Mouse (Mus musculus) layer of hippocampus, postnatal 25 days (tissue): Measurements from ENCODE around the gene Zfp607b. TPM values are rescaled to one million over a fixed set of nuclear protein-coding genes. Genes with fewer than 3 reads are reported as not detected.

ENCODE experiments used
- DNase-seq, 2 experiments: peaks; one replicate each; pipeline ENCODE4 v3.0.0; 2022; ENCODE audit warnings: mixed read lengths in 2 of 2, low spot score in 1 of 2; ENCODE audit errors: extremely low spot score in 1 of 2
- total RNA-seq, 2 experiments: library from RNA; stranded (reverse); gene quantifications; 2 replicates each; pipeline ENCODE4 v1.2.3; 2021

Gene Zfp607b
- 1 to 10 TPM; 7.9 to 9.0 TPM for total RNA-seq

DNA sequence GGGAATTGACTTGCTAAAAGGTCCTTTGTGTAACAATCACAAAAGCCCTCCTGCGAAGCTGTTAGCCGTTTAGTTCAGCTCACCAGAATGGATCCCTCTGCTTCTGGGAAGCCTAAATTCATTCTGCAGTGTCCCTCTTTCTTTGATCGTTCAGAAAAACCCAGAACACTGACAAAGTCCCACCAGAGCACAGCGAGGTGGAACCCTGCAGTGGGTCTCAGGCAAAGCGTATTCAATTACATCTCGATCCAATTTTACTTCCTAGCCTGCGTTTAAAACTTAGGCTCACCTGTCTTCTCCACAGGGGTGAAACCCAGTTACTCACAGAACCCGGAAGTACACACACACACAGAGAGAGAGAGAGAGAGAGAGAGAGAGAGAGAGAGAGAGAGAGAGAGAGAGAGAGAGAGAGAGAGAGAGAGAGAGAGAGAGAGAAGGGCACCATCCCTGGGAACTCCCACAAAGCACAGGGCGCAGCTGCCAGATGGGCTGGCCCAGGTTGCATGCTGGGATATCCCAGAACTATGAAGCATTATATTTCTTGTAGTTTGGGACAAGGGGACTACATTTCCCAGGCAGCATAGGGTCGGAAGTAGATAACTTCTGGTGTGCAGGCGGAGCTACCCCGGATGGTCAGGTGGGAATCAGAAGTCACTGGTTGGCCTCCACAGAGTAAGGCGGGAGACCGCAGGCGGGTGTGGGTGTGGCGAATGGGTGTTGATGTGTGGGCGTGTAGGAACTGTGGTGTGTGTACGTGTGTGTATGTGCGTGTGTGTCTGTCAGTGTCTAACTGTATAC is at the start of gene Zfp607b:
Gene Zfp607b, plus strand, starts transcription at position 526 of the 798 bp plus-strand sequence.
- peak; percentile 70 to 75 for DNase-seq

DNA sequence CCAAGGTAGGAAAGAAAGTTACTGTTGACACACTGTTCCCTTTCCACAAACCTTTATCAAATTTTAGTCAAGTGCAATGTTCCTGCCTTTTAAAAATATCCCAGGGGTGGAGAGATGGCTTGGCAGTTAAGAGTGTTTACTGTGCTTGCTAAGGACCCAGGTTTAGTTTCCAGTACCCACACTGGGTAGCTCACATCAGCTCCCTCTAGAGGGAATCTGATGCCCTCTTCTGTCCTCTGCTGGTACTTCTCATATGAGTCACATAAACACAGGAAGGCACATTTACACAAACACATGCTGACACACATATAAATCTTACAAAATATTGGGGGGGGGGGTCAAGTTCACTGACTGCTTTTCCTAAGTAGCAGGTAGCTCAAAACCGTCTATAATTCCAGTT is 44.7 kb upstream of the Zfp607b start:
- no peak for DNase-seq

DNA sequence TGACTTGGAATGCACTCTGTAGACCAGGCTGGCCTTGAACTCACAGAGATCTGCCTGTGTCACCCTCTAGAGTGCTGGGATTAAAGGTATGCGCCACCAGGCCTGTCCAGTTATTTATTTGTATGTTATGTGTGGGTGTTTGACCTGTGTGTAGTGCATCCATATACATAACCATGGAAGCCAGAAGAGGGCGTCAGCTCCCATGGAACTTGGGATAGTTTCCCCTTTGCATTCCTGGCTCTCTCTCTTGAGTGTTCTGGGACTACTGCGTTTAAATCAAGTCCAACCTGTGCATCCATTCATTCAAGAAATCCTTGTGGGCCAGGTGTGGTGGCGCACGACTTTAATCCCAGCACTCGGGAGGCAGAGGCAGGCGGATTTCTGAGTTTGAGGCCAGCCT is 42.6 kb upstream of the Zfp607b start:
- DNase-seq = no peak

DNA sequence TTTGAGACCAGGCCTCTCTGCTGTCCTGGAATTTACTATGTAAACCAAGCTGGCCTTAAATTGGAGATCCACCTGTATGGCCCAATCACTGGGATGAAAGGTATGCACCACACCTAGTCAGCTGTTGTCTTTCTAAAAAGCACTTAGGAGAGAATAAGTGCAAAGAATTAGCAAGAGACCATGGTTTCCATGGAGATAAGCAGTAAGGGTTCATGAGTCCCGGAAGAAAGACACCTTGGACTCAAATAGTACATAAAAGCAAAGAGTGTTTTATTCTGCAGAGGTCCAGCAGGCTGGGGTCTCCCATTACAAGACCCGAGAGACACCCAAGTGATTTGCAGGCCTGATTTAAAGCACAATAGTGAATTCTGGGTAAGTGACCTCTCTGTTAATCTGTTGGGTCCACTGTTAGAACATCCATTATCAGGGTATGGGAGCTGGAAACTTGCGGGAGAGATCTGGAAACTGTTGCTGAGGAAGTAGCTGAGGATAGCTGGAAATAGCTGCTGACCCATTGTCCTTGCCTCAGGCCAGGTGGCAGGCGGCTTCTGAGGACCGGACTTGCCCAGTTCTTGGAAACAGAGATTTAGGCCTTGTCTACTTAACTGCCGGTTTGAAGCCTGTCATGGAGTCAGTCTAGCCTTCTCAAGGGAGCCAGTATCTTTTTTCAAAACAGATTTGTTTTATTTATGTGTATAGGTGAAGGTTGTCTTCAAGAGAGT is 41.7 kb upstream of the Zfp607b start:
- no peak for DNase-seq

DNA sequence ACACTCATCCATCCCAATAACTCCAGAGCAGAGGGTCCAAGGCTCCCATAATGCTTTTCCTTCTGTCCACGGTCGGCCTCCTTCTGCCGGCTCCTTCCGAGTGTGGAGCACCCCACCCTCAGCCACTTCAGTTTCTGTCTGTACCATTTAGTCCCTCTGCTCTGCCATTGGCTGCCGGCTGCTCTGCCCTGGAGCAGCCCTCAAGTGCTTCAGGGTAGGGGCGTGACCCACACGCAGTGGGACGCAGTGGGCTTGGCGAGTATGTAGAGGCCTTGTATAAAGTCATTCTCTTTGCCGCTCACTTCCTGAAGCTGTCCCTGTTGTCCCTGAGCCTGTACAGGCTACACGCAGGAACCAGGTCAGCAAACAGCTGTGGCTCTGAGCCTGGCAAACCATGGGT is 39.4 kb upstream of the Zfp607b start:
- DNase-seq = no peak

DNA sequence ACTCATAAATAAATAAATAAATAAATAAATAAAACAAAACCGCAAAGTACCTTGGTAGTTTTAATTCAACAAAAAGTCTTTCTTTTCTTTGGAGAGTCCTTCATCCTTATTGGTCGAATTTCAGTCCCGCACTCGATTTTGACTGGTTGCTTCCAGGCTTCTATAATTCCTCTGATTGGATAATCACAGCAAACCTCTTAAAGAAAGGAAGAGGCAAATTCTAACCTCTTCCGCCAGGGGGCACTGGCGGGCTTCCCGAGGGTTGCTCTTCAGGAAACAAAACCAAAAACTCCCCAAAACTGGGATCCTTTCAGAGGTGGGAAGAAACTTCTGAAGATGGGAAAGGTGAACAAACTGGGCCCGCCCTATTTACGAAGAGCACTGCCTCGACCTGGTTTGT is 38.2 kb upstream of the Zfp607b start:
- DNase-seq = peak; percentile 51 to 77

DNA sequence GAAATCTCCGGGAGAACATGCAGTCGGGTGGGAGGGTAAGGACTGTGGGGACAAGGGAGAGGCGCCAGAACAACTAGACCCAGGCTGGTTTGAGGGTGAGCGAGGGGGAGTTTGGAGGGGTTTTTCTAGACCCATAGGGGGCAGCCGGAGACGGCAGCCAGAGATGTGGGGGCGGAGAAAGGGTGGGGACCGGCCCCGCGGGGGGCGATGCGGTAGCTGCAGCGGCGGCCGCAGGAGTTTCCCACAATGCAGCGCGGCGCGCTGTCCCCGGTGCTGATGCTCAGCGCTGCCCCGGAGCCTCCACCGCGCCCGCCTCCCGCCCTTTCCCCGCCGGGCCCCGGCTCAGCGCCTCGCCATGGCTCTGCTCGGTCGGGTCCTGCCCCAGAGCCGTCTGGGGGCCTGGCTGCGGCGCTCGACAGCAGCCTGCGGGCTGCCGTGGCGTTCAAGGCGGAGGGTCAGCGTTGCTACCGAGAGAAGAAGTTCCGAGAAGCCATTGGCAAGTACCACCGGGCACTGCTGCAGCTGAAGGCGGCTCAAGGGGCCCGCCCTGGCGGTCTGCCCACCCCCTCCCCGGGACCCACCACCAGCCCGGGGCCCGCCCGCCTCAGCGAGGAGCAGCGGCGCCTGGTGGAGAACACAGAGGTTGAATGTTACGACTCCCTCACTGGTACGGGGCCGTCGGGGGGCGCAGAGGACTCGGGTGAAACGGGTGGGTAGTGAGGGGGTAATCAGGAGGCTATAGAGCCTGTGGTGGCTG is 35.3 kb upstream of the Zfp607b start, which contains the start of gene Ttc9b:
Gene Ttc9b, plus strand, starts transcription at position 235 of the 757 bp plus-strand sequence.
- DNase-seq = peak; percentile 65 to 76

DNA sequence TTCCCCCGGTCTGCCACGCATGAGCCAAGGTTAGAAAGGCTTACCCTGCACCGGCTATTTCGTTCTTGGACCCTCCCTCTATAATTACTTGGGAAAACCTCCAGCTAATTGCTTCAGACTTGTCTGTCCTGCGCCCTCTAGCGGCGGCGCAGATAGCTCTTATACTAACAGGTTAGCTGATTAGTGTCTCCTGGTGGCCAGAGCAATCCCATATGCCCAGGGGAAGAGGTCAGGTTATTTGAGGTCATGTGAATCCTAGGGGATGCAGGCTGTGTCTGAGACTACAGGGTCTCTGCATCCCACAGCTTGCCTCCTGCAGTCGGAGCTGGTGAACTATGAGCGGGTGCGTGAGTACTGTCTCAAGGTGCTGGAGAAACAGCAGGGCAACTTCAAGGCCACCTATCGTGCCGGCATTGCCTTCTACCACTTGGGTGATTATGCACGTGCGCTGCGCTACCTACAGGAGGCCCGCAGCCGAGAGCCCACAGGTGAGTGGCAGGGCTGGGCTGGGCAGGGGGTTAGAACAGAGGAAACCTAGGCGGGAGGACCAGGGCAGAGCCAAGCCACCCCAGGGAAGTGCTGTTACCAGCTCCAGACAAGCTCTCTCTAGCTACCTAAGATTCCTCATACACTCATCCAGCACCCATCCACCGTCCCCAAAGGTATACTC is 34.4 kb upstream of the Zfp607b start:
- peak; percentile 55 to 64 for DNase-seq

DNA sequence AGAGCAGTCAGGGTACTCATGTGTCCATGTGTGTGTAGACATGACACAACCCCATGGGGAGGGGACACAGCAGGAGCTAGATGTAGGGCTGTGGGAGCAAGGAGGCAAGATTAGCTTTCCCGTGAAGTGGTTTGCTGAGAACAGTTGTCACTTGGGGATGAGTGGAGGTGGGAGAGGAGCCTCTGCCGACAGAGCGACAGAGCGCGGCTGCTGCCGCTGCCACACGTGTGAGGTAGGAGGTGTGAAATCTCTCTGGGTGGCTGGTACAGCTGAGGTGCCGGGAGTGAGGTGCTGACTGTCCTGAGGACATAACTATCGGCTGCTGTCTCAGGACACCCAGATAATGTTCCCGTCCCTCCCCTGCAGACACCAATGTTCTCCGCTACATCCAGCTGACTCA is 33.6 kb upstream of the Zfp607b start:
- DNase-seq = no peak

DNA sequence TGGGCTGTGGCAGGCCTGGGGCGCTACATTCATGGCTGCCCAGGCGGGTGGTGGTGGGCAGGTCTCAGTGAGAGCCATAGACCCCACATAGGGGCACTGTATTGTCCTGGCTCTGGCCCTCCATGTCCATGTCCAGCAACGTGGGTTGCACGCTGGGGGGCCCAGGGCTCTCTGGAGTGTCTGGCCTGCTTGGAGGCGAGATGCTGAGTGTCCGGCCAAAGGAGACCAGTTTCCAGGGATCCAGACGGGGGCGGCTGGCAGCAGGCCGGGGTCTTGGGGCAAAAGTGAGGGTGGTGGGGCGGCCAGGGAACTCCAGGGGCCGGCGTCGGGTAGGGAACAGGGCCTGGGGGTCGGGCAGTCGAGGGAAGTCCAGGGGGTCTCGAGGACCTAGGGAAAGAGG is 32.5 kb upstream of the Zfp607b start:
- DNase-seq = no peak

DNA sequence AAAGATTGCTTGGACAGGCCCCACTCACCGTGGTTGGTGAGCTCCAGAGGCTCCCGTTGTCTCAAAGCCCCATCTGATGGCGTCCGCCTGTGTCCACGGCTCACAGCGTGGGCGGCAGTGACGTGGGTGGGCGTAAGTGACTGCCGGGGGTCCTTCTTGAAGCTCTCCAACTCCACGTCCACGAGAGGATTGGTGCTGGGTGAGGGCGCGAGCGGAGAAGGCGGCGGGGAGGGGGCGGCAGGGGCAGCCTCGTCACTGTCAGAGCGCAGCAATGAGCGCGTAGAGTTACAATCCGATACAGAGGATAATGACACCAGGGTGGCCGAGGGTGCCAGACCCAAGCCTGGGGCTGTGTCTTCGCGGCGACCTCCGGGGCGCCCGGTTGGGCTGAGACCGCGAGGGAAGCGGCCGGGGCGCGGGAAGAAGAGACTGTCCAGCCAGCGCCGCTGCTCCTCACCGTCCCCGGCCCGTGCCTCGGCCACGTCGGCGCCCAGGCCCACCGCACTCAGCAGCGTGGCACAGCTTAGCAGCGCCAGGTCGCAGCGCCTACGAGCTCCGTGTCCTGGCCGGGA is 31.2 kb upstream of the Zfp607b start:
- no peak for DNase-seq

DNA sequence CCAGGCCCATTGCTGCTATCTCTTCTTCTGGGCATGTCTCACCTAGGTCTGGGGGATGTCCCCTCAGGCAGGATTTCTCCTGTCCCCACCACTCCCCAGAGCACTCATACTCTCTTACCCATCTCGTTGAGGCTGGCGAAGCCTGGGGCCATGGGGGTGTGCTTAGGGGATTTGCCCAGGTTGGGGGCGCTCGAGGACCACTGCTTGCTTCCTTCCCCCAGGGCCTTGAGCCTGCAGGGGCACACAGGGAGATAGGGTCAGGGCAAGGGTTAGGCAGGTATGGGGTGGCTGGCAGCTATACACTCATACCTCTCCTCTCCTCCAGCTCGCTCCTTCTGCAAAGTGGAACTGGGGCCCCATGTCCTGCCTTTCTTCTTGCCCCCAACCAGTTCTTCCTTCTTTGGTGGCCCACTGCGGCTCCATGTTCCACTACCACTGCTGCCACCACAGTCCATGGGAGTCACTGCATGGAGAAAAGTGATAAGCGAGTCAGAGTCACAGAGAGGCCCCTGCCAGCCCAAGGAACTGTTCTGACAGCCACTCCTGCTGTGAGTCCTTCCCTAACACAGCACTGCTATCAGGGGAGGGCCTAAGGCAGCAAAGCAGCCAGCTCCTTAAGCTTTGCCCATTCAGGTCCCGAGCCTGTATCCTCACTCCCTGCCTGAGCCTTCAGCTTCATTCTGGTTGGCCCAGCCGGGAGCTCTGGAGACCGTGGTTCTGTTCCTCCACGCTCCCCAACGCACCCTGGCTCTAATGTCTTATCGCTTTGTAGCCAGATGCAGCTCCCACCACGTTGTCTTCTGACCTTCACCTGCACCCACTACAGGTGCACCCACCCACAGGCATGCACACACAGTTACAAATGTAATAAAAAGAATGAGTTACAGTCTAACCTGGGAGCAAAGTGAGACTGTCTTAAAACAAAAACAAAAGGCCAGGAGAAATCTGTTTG is 30.2 kb upstream of the Zfp607b start:
- DNase-seq = no peak

DNA sequence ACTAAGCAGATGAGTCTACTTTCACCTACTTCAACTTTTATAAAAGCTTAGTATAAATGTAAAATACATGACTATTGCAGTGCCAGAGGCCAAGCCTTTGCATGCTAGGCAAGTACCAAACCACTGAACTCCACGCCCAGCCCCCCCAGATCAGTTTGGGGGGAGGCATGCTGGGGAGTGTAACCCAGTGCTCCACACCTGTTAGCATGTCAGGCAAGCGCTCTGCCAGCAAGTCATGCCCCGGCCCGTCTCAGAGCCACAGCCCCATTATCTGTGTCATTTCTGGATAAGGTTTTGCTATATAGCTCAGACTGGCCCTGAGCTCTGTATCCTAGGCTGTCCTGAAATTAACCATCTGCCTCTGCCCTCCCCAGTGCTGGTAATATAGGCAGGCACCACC is 27.1 kb upstream of the Zfp607b start:
- DNase-seq = no peak

DNA sequence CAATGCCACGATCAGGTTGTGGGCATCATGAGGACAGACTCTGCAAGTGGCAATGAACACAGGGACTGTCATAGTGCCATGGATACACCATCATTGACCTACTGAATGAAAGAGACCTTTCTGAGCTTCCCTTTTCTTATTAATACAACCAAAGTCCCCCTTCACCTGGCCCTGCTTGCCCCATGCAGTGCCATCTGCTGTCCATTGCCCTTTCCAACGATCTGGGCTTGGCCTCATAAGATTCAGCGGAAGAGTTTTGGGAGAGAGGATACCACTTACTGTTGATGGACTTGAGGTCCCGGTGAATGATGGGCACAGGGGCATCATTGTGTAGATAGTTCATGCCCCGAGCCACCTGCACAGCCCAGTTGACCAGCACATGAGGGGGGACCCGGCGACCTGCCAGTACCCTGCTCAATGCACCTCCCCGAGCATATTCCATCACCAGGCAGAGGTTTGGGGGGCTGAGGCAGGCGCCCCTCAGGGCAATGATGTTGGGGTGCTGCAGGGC is 16.0 kb upstream of the Zfp607b start:
- DNase-seq = no peak

DNA sequence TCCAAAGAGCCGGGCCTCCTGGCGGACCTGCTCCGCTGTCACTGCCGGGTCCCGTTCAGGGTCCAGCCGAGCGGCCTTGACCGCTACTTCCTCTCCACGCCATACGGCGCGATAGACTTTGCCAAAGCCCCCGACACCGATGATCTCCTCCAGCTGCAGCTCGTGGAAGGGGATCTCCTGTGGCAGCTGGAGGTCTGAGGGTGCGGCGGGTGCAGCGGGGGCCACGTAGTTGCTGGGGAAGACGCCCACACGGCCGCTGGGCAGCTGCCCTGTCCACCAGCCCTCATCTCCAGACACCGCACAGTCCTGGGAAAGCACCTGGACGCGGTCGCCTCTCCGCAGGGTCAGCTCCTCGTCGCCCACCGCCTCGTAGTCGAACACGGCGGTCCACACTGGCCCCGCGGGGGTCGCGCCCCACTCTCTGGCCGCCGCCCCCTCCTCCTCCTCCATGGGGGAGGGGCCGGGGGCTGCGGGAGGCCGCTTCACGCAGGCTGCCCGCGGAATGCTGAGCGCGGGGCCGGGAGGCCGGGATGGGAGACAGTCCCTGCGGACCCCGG is 15.5 kb upstream of the Zfp607b start:
- DNase-seq = no peak

DNA sequence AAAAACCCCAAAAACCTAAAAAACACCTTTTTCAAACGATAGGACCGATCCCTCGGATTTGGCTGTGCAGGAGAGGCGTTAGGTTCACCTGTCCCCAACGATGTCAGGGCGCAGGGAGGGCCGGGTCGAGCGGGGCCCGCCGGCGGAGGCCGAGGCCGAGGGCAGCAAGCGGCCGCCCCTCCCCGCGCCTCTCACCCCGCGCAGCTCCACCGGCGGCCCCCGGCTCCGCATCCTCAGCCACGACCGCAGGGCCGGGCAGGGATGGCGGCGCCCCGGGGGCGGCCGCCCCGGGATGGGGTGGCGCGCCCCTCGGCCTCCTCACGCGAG is 15.0 kb upstream of the Zfp607b start:
- peak in 1 of 2 experiments; percentile 28 for DNase-seq

DNA sequence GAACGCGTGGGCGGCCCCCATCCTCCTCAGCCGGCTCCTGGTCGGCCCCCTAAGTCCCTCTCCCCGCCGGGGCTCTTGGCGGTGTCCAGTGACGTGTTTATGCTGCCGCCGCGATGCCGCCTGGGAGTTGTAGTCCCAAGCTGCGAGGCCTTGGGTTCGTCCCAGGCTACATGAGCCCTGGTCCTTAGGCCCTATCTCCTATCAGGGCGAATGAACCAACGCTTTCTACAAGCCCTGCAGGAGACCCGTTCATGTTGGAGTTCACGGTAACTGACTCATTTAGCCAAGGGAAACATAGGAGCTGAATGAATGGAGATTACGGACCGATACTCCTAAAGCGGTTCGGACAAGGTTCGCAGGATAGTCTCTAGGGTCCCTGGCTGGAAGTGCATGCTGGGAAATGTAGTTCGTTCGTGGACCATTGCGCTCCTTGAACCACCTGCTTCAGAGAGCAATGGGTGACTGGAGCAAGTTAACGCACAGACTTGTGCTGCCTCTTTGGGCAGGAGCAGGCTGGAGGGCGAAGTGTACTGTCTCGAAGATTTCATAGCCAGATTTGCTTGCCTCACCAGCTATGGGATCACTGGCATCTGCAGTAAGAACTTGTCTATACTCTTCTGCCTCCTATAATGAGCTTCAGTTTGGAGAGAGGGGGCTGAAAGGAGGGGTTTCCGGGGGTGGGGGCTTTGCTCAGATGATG is 14.5 kb upstream of the Zfp607b start, which contains the start of gene Map3k10:
Gene Map3k10, minus strand, starts transcription at position 77 of the 700 bp plus-strand sequence.
- peak; percentile 89 to 94 for DNase-seq

DNA sequence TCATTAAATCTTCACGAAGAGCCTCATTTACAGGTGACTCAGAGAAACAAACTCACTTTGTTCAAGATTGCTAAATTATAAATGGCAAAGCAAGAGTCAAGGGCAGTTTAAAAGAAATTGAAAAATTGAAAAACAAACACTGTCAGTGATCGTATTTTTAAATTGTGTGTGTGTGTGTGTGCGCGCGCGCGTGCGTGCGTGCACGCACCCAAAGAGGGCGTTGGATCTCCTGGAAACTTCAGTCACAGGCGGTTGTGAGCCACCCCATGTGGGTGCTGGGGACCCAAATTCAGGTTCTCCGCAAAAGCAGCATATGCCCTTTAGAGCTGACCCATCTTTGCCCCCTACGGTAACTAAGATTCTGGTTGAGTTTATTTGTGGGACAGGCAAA is 13.9 kb upstream of the Zfp607b start:
- no peak for DNase-seq
